Mouse (Mus musculus): ENCODE results near the gene Zfp729b. TPM values are rescaled to one million over a fixed set of nuclear protein-coding genes. Genes with fewer than 3 reads are reported as not detected.

Gene Zfp729b
- total RNA-seq (2023), result 13.0 TPM

GRCm38 (mm10) chr13:67609066-67609876 lies at the start of gene Zfp729b:
Gene Zfp729b, minus strand, starts transcription at chr13:67609707.

GRCm38 (mm10) chr13:67637294-67638007 lies 27.9 kb upstream of the Zfp729b start, which contains the start of the genes Gm49345 and Zfp729a:
Gene Gm49345, minus strand, starts transcription at chr13:67637769.
Gene Zfp729a, minus strand, starts transcription at chr13:67637791.

GRCm38 (mm10) chr13:67553730-67554129 lies 55.8 kb downstream of the Zfp729b start, which contains the start of gene Zfp748:
Gene Zfp748, minus strand, starts transcription at chr13:67553830.

Other genes starting within 250 kb of the Zfp729b start
- gene Gm28044, start 249.2 kb downstream of the Zfp729b start, total RNA-seq (2023), result not detected
- 5.2 TPM for gene Zfp953, start 249.1 kb downstream of the Zfp729b start, total RNA-seq (2023)
- gene Gm28041, start 234.0 kb downstream of the Zfp729b start, total RNA-seq (2023), result 3.9 TPM
- 3.7 TPM for gene Zfp456, start 233.9 kb downstream of the Zfp729b start, total RNA-seq (2023)
- gene Zfp429, start 209.9 kb downstream of the Zfp729b start, total RNA-seq (2023), result 9.7 TPM
- 2.2 TPM for gene Zfp459, start 188.3 kb downstream of the Zfp729b start, total RNA-seq (2023)
- 10.8 TPM for gene Zfp874a, start 158.1 kb downstream of the Zfp729b start, total RNA-seq (2023)
- 31.5 TPM for gene Zfp874b, start 125.4 kb downstream of the Zfp729b start, total RNA-seq (2023)
- 10.8 TPM for gene Zfp58, start 109.2 kb downstream of the Zfp729b start, total RNA-seq (2023)
- 1.1 TPM for gene Gm26965, start 83.6 kb downstream of the Zfp729b start, total RNA-seq (2023)
- 17.1 TPM for gene Zfp87, start 83.5 kb downstream of the Zfp729b start, total RNA-seq (2023)
- gene Zfp748, start 55.9 kb downstream of the Zfp729b start, total RNA-seq (2023), result 12.8 TPM
- gene Gm49345, start 28.1 kb upstream of the Zfp729b start, total RNA-seq (2023), result not detected
- gene Zfp729a, start 28.1 kb upstream of the Zfp729b start, total RNA-seq (2023), result 14.7 TPM
- gene Zfp738, start 77.4 kb upstream of the Zfp729b start, total RNA-seq (2023), result 7.8 TPM
- gene Zfp65, start 119.5 kb upstream of the Zfp729b start, total RNA-seq (2023), result 8.3 TPM
- gene Zfp85, start 145.5 kb upstream of the Zfp729b start, total RNA-seq (2023), result 4.8 TPM
- 1.6 TPM for gene Zfp493, start 170.0 kb upstream of the Zfp729b start, total RNA-seq (2023)
- gene Zfp273, start 204.0 kb upstream of the Zfp729b start, total RNA-seq (2023), result 3.1 TPM
- gene Gm10037, start 221.4 kb upstream of the Zfp729b start, total RNA-seq (2023), result 1.2 TPM

Measured in CD4-positive naive resting alpha-beta T cell, adult 76 days (primary cell).